Mouse (Mus musculus) MEL (cell line): Measurements from ENCODE around the gene Pip4k2a. TPM values are rescaled to one million over a fixed set of nuclear protein-coding genes. Genes with fewer than 3 reads are reported as not detected.

Source experiments
- DNase-seq: peaks from one replicate; pipeline ENCODE4 v3.0.0; 2011; ENCODE audit warnings: low read depth, low spot score
- H3K27ac ChIP-seq: 2 replicates; pipeline ENCODE4 v1.5.1; 2012; ENCODE audit warnings: low read depth, mild to moderate bottlenecking, control low read depth, low read length, moderate library complexity; ENCODE audit not compliant: control insufficient read depth
- H3K27me3 ChIP-seq, 2 experiments: fragments of 150-350 bp in 1 of 2; sonication (generic) in 1 of 2; 2 replicates each; pipeline ENCODE4 v1.6.1; 2012; ENCODE audit warnings: low read length in 2 of 2, mild to moderate bottlenecking in 2 of 2, improper control_type of control experiment in 1 of 2, moderate library complexity in 1 of 2; ENCODE audit not compliant: insufficient read depth in 2 of 2, control insufficient read depth in 1 of 2
- H3K36me3 ChIP-seq, 2 experiments: 2 replicates each; pipeline ENCODE4 v1.6.1; 2012 to 2014; ENCODE audit warnings: low read length in 2 of 2, improper control_type of control experiment in 1 of 2, inconsistent platforms in 1 of 2, mild to moderate bottlenecking in 1 of 2; ENCODE audit not compliant: insufficient read depth in 2 of 2, control insufficient read depth in 1 of 2
- H3K4me1 ChIP-seq, 2 experiments: fragments of 150-350 bp in 1 of 2; sonication (generic) in 1 of 2; 2 replicates each; pipeline ENCODE4 v1.6.1; 2012; ENCODE audit warnings: low read length in 2 of 2, improper control_type of control experiment in 1 of 2, mild to moderate bottlenecking in 1 of 2; ENCODE audit not compliant: insufficient read depth in 2 of 2, control insufficient read depth in 1 of 2
- H3K4me3 ChIP-seq, 2 experiments: fragments of 150-350 bp in 1 of 2; sonication (generic) in 1 of 2; 2 replicates each; pipeline ENCODE4 v1.5.1; 2012; ENCODE audit warnings: low read depth in 2 of 2, low read length in 2 of 2, mild to moderate bottlenecking in 2 of 2, moderate library complexity in 2 of 2, control low read depth in 1 of 2, improper control_type of control experiment in 1 of 2; ENCODE audit not compliant: control insufficient read depth in 1 of 2, insufficient read depth in 1 of 2
- H3K79me2 ChIP-seq: 2 replicates; pipeline ENCODE4 v1.6.1; 2012; ENCODE audit warnings: mild to moderate bottlenecking, low read length, moderate library complexity; ENCODE audit not compliant: control insufficient read depth, poor library complexity, insufficient read depth
- H3K9ac ChIP-seq: 2 replicates; pipeline ENCODE4 v1.6.1; 2012; ENCODE audit warnings: low read depth, mild to moderate bottlenecking, control low read depth, low read length, moderate library complexity; ENCODE audit not compliant: control insufficient read depth, poor library complexity, severe bottlenecking
- H3K9me3 ChIP-seq: fragments of 150-350 bp; sonication (generic); replicated peaks from 2 replicates; pipeline ENCODE4 v1.6.1; 2012; ENCODE audit warnings: mild to moderate bottlenecking, low read length, improper control_type of control experiment, moderate library complexity; ENCODE audit not compliant: insufficient read depth
- BHLHE40 ChIP-seq: IDR thresholded peaks from 2 replicates; pipeline ENCODE4 v1.6.1; 2012; ENCODE audit warnings: low read depth, mild to moderate bottlenecking, inconsistent platforms, low read length, improper control_type of control experiment, borderline replicate concordance
- CHD1 ChIP-seq: IDR thresholded peaks from 2 replicates; pipeline ENCODE4 v1.6.1; 2012; ENCODE audit warnings: low read depth, mild to moderate bottlenecking, inconsistent platforms, low read length, improper control_type of control experiment
- CHD2 ChIP-seq: IDR thresholded peaks from 2 replicates; pipeline ENCODE4 v1.6.1; 2011; ENCODE audit warnings: low read length, improper control_type of control experiment
- CTCF ChIP-seq, 3 experiments: IDR thresholded peaks in 2 of 3; conservative IDR thresholded peaks in 1 of 3; 2 replicates each; pipeline ENCODE4 v1.5.1; 2011 to 2012; ENCODE audit warnings: low read length in 3 of 3, low read depth in 2 of 3, mild to moderate bottlenecking in 2 of 3, improper control_type of control experiment in 1 of 3, inconsistent platforms in 1 of 3, mixed read lengths in 1 of 3, moderate library complexity in 1 of 3; ENCODE audit not compliant: control insufficient read depth in 1 of 3, insufficient read depth in 1 of 3, poor library complexity in 1 of 3, severe bottlenecking in 1 of 3
- E2F4 ChIP-seq: IDR thresholded peaks from 2 replicates; pipeline ENCODE4 v1.6.1; 2011; ENCODE audit warnings: low read depth, low read length, improper control_type of control experiment, borderline replicate concordance
- ELF1 ChIP-seq: IDR thresholded peaks from 2 replicates; pipeline ENCODE4 v1.6.1; 2014; ENCODE audit warnings: low read depth, mild to moderate bottlenecking, inconsistent platforms, low read length, improper control_type of control experiment, moderate library complexity
- EP300 ChIP-seq, 2 experiments: IDR thresholded peaks; 2 replicates each; pipeline ENCODE4 v1.6.1; 2011; ENCODE audit warnings: improper control_type of control experiment in 2 of 2, low read length in 2 of 2, low read depth in 1 of 2, mild to moderate bottlenecking in 1 of 2
- ETS1 ChIP-seq: IDR thresholded peaks from 2 replicates; pipeline ENCODE4 v1.6.1; 2012; ENCODE audit warnings: low read depth, mild to moderate bottlenecking, inconsistent platforms, low read length, improper control_type of control experiment, moderate library complexity
- GABPA ChIP-seq: IDR thresholded peaks from 2 replicates; pipeline ENCODE4 v1.6.1; 2012; ENCODE audit warnings: low read depth, mild to moderate bottlenecking, inconsistent platforms, low read length, improper control_type of control experiment, moderate library complexity
- GATA1 ChIP-seq: IDR thresholded peaks from 2 replicates; pipeline ENCODE4 v1.6.1; 2011; ENCODE audit warnings: low read depth, low read length, improper control_type of control experiment
- HCFC1 ChIP-seq: IDR thresholded peaks from 2 replicates; pipeline ENCODE4 v1.6.1; 2012; ENCODE audit warnings: low read depth, mild to moderate bottlenecking, inconsistent platforms, low read length, improper control_type of control experiment, moderate library complexity
- JUND ChIP-seq: IDR thresholded peaks from 2 replicates; pipeline ENCODE4 v1.6.1; 2011; ENCODE audit warnings: low read depth, mild to moderate bottlenecking, improper control_type of control experiment, low read length
- KAT2A ChIP-seq: conservative IDR thresholded peaks from 2 replicates; pipeline ENCODE4 v1.6.1; 2012; ENCODE audit warnings: low read depth, low read length, improper control_type of control experiment, inconsistent platforms
- MAFK ChIP-seq: IDR thresholded peaks from 2 replicates; pipeline ENCODE4 v1.6.1; 2011; ENCODE audit warnings: low read depth, mild to moderate bottlenecking, low read length, improper control_type of control experiment, borderline replicate concordance
- MAX ChIP-seq: IDR thresholded peaks from 2 replicates; pipeline ENCODE4 v1.6.1; 2011; ENCODE audit warnings: low read length, improper control_type of control experiment
- MAZ ChIP-seq: IDR thresholded peaks from 2 replicates; pipeline ENCODE4 v1.6.1; 2012; ENCODE audit warnings: low read depth, mild to moderate bottlenecking, inconsistent platforms, low read length, improper control_type of control experiment
- MEF2A ChIP-seq: IDR thresholded peaks from 2 replicates; pipeline ENCODE4 v1.6.1; 2014; ENCODE audit warnings: low read depth, mild to moderate bottlenecking, inconsistent platforms, low read length, improper control_type of control experiment; ENCODE audit not compliant: poor library complexity, insufficient replicate concordance, severe bottlenecking; ENCODE audit errors: extremely low read depth
- MXI1 ChIP-seq: IDR thresholded peaks from 2 replicates; pipeline ENCODE4 v1.6.1; 2011; ENCODE audit warnings: mild to moderate bottlenecking, low read depth, low read length, improper control_type of control experiment
- MYB ChIP-seq: IDR thresholded peaks from 2 replicates; pipeline ENCODE4 v1.6.1; 2011; ENCODE audit warnings: mild to moderate bottlenecking, low read depth, low read length, improper control_type of control experiment
- MYC ChIP-seq: IDR thresholded peaks from 2 replicates; pipeline ENCODE4 v1.6.1; 2011; ENCODE audit warnings: low read depth, mild to moderate bottlenecking, low read length, improper control_type of control experiment, moderate library complexity
- NELFE ChIP-seq: IDR thresholded peaks from 2 replicates; pipeline ENCODE4 v1.6.1; 2011; ENCODE audit warnings: low read depth, low read length, improper control_type of control experiment
- NRF1 ChIP-seq: IDR thresholded peaks from 2 replicates; pipeline ENCODE4 v1.6.1; 2014; ENCODE audit warnings: low read depth, mild to moderate bottlenecking, inconsistent platforms, low read length, improper control_type of control experiment, moderate library complexity; ENCODE audit not compliant: poor library complexity, insufficient read depth, severe bottlenecking
- POLR2A ChIP-seq, 2 experiments: IDR thresholded peaks; 2 replicates each; pipeline ENCODE4 v1.6.1; 2011 to 2012; ENCODE audit warnings: low read length in 2 of 2, mild to moderate bottlenecking in 2 of 2, control low read depth in 1 of 2, improper control_type of control experiment in 1 of 2, low read depth in 1 of 2, moderate library complexity in 1 of 2; ENCODE audit not compliant: control insufficient read depth in 1 of 2, insufficient read depth in 1 of 2, poor library complexity in 1 of 2
- POLR2AphosphoS2 ChIP-seq: IDR thresholded peaks from 2 replicates; pipeline ENCODE4 v1.6.1; 2011; ENCODE audit warnings: low read length, improper control_type of control experiment
- POLR2AphosphoS5 ChIP-seq: IDR thresholded peaks from 2 replicates; pipeline ENCODE4 v1.6.1; 2012; ENCODE audit warnings: low read depth, borderline replicate concordance, mild to moderate bottlenecking, inconsistent platforms, low read length, moderate library complexity, mixed read lengths
- RAD21 ChIP-seq: IDR thresholded peaks from 2 replicates; pipeline ENCODE4 v1.6.1; 2011; ENCODE audit warnings: mild to moderate bottlenecking, low read depth, low read length, improper control_type of control experiment
- RCOR1 ChIP-seq: IDR thresholded peaks from 2 replicates; pipeline ENCODE4 v1.6.1; 2012; ENCODE audit warnings: low read depth, mild to moderate bottlenecking, inconsistent platforms, low read length, improper control_type of control experiment
- SIN3A ChIP-seq: IDR thresholded peaks from 2 replicates; pipeline ENCODE4 v1.6.1; 2012; ENCODE audit warnings: low read length, improper control_type of control experiment, inconsistent platforms
- SMC3 ChIP-seq: IDR thresholded peaks from 2 replicates; pipeline ENCODE4 v1.6.1; 2011; ENCODE audit warnings: low read depth, low read length, improper control_type of control experiment
- TAL1 ChIP-seq: IDR thresholded peaks from 2 replicates; pipeline ENCODE4 v1.6.1; 2012; ENCODE audit warnings: mild to moderate bottlenecking, inconsistent platforms, low read length, moderate library complexity, mixed read lengths
- TBP ChIP-seq: IDR thresholded peaks from 2 replicates; pipeline ENCODE4 v1.8.0; 2011; ENCODE audit warnings: low read depth, low read length, improper control_type of control experiment
- TCF12 ChIP-seq: IDR thresholded peaks from 2 replicates; pipeline ENCODE4 v1.6.1; 2014; ENCODE audit warnings: low read depth, mild to moderate bottlenecking, inconsistent platforms, low read length, improper control_type of control experiment, moderate library complexity
- UBTF ChIP-seq: IDR thresholded peaks from 2 replicates; pipeline ENCODE4 v1.6.1; 2012; ENCODE audit warnings: low read depth, mild to moderate bottlenecking, inconsistent platforms, low read length, improper control_type of control experiment, moderate library complexity, borderline replicate concordance; ENCODE audit not compliant: insufficient read depth
- USF1 ChIP-seq: IDR thresholded peaks from 2 replicates; pipeline ENCODE4 v1.6.1; 2014; ENCODE audit warnings: low read depth, mild to moderate bottlenecking, inconsistent platforms, low read length, improper control_type of control experiment, moderate library complexity
- ZC3H11A ChIP-seq: IDR thresholded peaks from 2 replicates; pipeline ENCODE4 v1.6.1; 2012; ENCODE audit warnings: low read depth, mild to moderate bottlenecking, inconsistent platforms, low read length, improper control_type of control experiment
- ZKSCAN1 ChIP-seq: IDR thresholded peaks from 2 replicates; pipeline ENCODE4 v1.6.1; 2012; ENCODE audit warnings: low read depth, mild to moderate bottlenecking, inconsistent platforms, low read length, improper control_type of control experiment, moderate library complexity
- ZMIZ1 ChIP-seq: IDR thresholded peaks from 2 replicates; pipeline ENCODE4 v1.6.1; 2012; ENCODE audit warnings: low read depth, mild to moderate bottlenecking, inconsistent platforms, low read length, improper control_type of control experiment, moderate library complexity
- ZNF384 ChIP-seq: IDR thresholded peaks from 2 replicates; pipeline ENCODE4 v1.6.1; 2012; ENCODE audit warnings: low read depth, mild to moderate bottlenecking, inconsistent platforms, low read length, improper control_type of control experiment
- polyA plus RNA-seq, 2 experiments: library from polyadenylated mRNA; stranded (reverse) in 1 of 2; unstranded in 1 of 2; fragments of >175 nt in 1 of 2; fragments of >200 nt in 1 of 2; gene quantifications; 2 replicates each; pipeline versions ENCODE4 v1.2.1 to v1.2.4; 2012; ENCODE audit warnings: low replicate concordance in 2 of 2, low read depth in 1 of 2; ENCODE audit not compliant: insufficient read length in 2 of 2, insufficient read depth in 1 of 2, missing spikeins in 1 of 2
- total RNA-seq: library from RNA; depleted of rRNA; stranded (reverse); fragments of 300-350 nt; gene quantifications from 2 replicates; pipeline ENCODE4 v1.2.3, GENCODE M21; 2012

Pip4k2a gene
- total and polyA plus RNA-seq, 3 experiments: 7.9 to 48.5 TPM; not detected in 1

- H3K4me1 ChIP-seq: peaks cover 33 to 47% of the 10 kb centered on the region in 2 experiments
- peaks cover 5% of the 10 kb centered on the region for H3K79me2 ChIP-seq
- H3K4me3 ChIP-seq: no peak overlapping the region
- H3K27me3 ChIP-seq: no peaks in the 10 kb centered on the region
- H3K9me3 ChIP-seq: no peaks in the 10 kb centered on the region
- no peak overlapping the region for H3K9ac ChIP-seq
- peak; percentile 89 for DNase-seq
- H3K36me3 ChIP-seq: peaks cover 0 to 49% of the 10 kb centered on the region in 2 experiments; a peak in 2 of 4 replicates
- peak overlapping the region; percentile 93 for H3K27ac ChIP-seq
- TF ChIP-seq TCF12 (peak; percentile 94), ZNF384 (no peak), GABPA (no peak), GATA1 (peak; percentile 97), BHLHE40 (peak; percentile 61; the same call in 1 of the 2 replicates), MXI1 (no peak), EP300 (IDR thresholded peaks at IDR 0.05; ENCODE audit: low read depth in 1 of 2, low read length in 2 of 2) (peak; percentile 87 to 90), UBTF (no peak), ZMIZ1 (0 out of 2 replicates have a peak, but pooled peaks have one; percentile 16), E2F4 (no peak), USF1 (peak; percentile 76), ELF1 (no peak), NRF1 (no peak), TAL1 (peak; percentile 76), RCOR1 (peak; percentile 58; the same call in 1 of the 2 replicates), ZC3H11A (no peak), JUND (no peak), MAX (peak; percentile 37; the same call in 1 of the 2 replicates), MEF2A (no peak), ETS1 (peak; percentile 98), POLR2AphosphoS2 (no peak; the same call in 1 of the 2 replicates), NELFE (no peak), KAT2A (no peak), MYB (peak; percentile 56; the same call in 1 of the 2 replicates), MAFK (no peak), CTCF (IDR thresholded peaks at IDR 0.05 in 2 of 3, conservative IDR thresholded peaks at IDR 0.05 in 1 of 3; ENCODE audit: control insufficient read depth in 1 of 3, insufficient read depth in 1 of 3, low read depth in 2 of 3, low read length in 3 of 3, poor library complexity in 1 of 3, severe bottlenecking in 1 of 3) (peak in 2 of 3 experiments; percentile 22 to 25; a peak in 2 of 6 replicates), RAD21 (no peak; the same call in 1 of the 2 replicates), MAZ (peak; percentile 64; the same call in 1 of the 2 replicates), CHD2 (no peak), POLR2AphosphoS5 (no peak), TBP (no peak), ZKSCAN1 (no peak), MYC (no peak), CHD1 (no peak), HCFC1 (0 out of 2 replicates have a peak, but pooled peaks have one; percentile 11), POLR2A (IDR thresholded peaks at IDR 0.05; ENCODE audit: control insufficient read depth in 1 of 2, insufficient read depth in 1 of 2, low read depth in 1 of 2, low read length in 2 of 2, poor library complexity in 1 of 2) (no peak), SMC3 (peak; percentile 42), SIN3A (no peak; the same call in 1 of the 2 replicates)
These were observed 62.3 kb downstream of the Pip4k2a start for GRCm38 (mm10) chr2:18935581-18936027.
